Mouse (Mus musculus): ENCODE results near the gene Igbp1.

DNA sequence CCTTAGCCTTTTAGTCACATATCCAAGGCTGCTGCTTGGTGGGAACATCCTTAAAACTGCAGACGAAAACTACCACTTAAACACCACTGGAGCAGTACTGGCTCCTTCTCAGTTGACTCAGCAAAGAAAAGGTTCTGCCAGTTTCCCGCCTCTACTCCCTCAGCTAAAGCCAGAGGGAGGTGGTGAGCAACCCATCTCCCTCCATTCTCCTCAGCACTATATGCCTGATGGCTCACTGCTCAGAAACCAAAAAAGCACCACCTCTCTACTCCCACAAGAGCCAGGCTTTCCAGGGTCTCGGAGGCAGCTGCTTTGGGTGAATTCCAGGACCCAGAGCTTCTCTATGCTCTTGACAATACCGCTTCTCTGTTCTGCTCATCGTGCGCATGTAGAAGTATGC is 23.5 kb downstream of the Igbp1 start:
- TF ChIP-seq MEF2A (IDR thresholded peaks at IDR 0.05; ENCODE audit: extremely low read depth, insufficient replicate concordance, low read depth, low read length, poor library complexity, severe bottlenecking) (no peak), MAFK (IDR thresholded peaks at IDR 0.05; ENCODE audit: borderline replicate concordance, low read depth, low read length) (no peak), CTCF (IDR thresholded peaks at IDR 0.05 in 2 of 3, conservative IDR thresholded peaks at IDR 0.05 in 1 of 3; ENCODE audit: control insufficient read depth in 1 of 3, insufficient read depth in 1 of 3, low read depth in 2 of 3, low read length in 3 of 3, poor library complexity in 1 of 3, severe bottlenecking in 1 of 3) (no peak), JUND (IDR thresholded peaks at IDR 0.05; ENCODE audit: low read depth, low read length) (no peak), TAL1 (IDR thresholded peaks at IDR 0.05; ENCODE audit: low read length) (no peak), RCOR1 (IDR thresholded peaks at IDR 0.05; ENCODE audit: low read depth, low read length) (no peak), CHD2 (IDR thresholded peaks at IDR 0.05; ENCODE audit: low read length) (no peak), MXI1 (IDR thresholded peaks at IDR 0.05; ENCODE audit: low read depth, low read length) (no peak), POLR2A (IDR thresholded peaks at IDR 0.05; ENCODE audit: control insufficient read depth in 1 of 2, insufficient read depth in 1 of 2, low read depth in 1 of 2, low read length in 2 of 2, poor library complexity in 1 of 2) (no peak), GABPA (IDR thresholded peaks at IDR 0.05; ENCODE audit: low read depth, low read length) (no peak), BHLHE40 (IDR thresholded peaks at IDR 0.05; ENCODE audit: borderline replicate concordance, low read depth, low read length) (no peak), EP300 (IDR thresholded peaks at IDR 0.05; ENCODE audit: low read depth in 1 of 2, low read length in 2 of 2) (no peak)
